Mouse (Mus musculus): ENCODE measurements around the gene Pes1.
"Not testable (repeated sequence)": the region's sequence is repeated elsewhere in the genome, so short reads cannot be mapped to it uniquely, and the experiment has no call there.

The Pes1 gene

GRCm38 (mm10) chr11:4005220-4005805, 41.5 kb downstream of the Pes1 start:
- no peak for DNase-seq (ENCODE audit: low read depth, low spot score)

DNA sequence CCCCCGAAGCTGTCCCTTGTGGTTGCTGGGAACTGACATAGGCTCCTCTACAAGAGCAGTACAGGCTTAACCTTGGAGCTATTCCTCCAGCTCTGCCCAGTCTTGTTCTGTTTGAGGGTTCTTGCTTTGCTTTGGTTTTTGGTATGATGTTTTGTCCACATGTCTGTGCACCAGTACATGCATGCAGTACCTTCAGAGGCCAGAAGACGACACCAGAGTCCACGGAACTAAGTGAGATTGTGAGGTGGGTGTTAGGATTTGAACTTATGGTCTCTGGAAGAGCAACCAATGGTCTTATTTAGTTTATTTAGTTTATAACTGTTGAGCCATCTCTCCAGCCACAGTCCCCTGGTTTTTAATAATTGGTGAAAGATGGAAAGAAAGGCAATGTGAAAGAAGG, 42.7 kb downstream of the Pes1 start:
- DNase-seq (ENCODE audit: low read depth, low spot score), result peak; percentile 30

DNA sequence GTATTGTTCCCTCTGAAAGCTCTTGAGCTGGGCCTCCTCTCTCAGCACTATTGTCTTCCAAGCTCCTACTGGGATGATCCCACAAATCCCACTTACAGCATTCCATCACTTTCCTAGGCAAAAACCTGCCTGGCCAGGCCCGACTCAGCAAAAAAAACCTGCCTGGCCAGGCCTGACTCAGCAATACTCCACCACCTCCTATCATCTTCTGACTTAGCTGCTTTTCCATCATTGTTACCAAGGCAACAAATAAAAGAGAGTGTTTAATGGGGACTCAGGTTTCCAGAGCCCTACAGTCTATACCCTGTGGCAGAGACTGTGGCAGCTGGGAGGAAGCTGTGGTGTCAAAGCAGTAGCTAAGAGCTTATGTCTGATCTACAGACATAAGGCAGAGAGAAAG, 48.8 kb downstream of the Pes1 start:
- no peak for DNase-seq (ENCODE audit: low read depth, low spot score)

- DNase-seq (ENCODE audit: low read depth, low spot score), result not testable (repeated sequence)
These were observed 52.0 kb downstream of the Pes1 start for GRCm38 (mm10) chr11:4015796-4016195.

GRCm38 (mm10) chr11:4022111-4022510, 58.3 kb downstream of the Pes1 start:
- DNase-seq (ENCODE audit: low read depth, low spot score), result not testable (repeated sequence)

GRCm38 (mm10) chr11:4023321-4023720, 59.5 kb downstream of the Pes1 start:
- no peak for DNase-seq (ENCODE audit: low read depth, low spot score)

DNA sequence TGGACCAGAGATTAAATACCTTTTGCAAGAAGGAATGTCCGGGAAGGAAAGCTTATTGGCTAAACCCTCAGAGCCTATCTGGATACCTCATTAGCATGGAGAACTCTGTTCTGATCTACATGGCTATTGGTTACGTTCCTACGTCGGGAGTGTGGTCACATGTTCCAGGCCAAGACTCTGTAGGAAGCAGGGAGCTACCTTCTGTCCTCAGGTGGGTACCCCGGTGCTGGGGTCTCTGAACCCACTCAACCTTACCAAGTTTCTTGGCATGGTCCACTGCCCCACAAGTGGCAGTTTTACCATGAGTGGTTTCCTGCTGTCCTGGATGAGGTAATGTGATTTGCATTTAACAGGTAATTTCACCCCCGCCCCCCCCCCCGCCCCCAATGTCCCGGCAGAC, 63.3 kb downstream of the Pes1 start:
- DNase-seq (ENCODE audit: low read depth, low spot score), result no peak

DNA sequence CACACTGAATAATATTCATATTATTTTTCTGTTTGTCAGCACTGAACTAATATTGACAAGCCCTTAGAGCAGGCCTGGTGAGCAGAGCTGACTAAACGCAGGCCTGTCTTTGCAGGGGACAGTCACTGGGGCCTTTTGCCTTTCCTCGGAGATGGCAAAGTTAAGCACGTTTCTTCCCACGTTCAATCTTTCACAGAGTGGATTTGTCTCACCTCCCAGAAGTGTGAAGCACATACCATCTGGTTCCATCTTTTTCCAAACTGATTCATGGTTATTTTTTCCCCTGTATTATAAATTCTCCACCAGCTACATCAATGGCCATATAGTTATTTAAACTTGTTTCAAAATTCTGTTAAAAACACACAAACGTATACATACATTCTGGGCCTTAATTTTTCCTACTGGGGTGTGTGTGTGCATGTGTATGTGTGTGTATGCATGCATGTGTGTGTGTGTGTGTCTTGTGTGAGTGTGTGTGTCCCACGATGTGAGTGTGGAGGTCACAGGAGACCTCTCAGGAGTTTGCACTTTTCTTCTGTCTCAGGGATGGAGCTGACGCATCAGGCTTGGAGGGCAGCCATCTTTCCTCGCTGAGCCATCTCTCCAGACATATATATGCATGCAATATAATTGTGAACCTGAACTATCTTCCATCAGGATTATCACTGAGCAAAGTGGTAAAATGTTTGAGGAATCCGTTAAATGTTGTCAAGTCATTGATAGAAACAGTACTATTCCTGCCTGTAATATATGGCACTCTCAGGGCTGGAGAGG, 64.0 kb downstream of the Pes1 start:
- DNase-seq (ENCODE audit: low read depth, low spot score), result no peak

GRCm38 (mm10) chr11:4029343-4029742, 65.6 kb downstream of the Pes1 start:
- DNase-seq (ENCODE audit: low read depth, low spot score), result peak; percentile 73
